Mouse (Mus musculus) heart, postnatal 0 days (tissue): ENCODE results near the gene Ewsr1. TPM values are rescaled to one million over a fixed set of nuclear protein-coding genes. Genes with fewer than 3 reads are reported as not detected.
A peak's percentile ranks its signal among the peaks of the same experiment; 100 is the strongest.

Experiments
- ATAC-seq: fragments of 200-750 bp; cut with Nextera tagmentation; 2 replicates; pipeline ENCODE4 v1.8.0; 2017; ENCODE audit warnings: low read depth, moderate number of reproducible peaks, moderate library complexity; ENCODE audit not compliant: insufficient read depth
- DNase-seq: peaks from one replicate; pipeline ENCODE4 v3.0.0-alpha.2; 2016; ENCODE audit warnings: low spot score
- H3K27ac ChIP-seq: fragments of 300-500 bp; sonication (generic); 2 replicates; pipeline ENCODE4 v1.5.1; 2014; ENCODE audit warnings: low read depth, mild to moderate bottlenecking
- H3K27me3 ChIP-seq: fragments of 300-500 bp; sonication (generic); 2 replicates; pipeline ENCODE4 v1.6.1; 2014; ENCODE audit warnings: low read length, mixed read lengths; ENCODE audit not compliant: control insufficient read depth, insufficient read depth
- H3K36me3 ChIP-seq: fragments of 300-500 bp; sonication (generic); replicated peaks from 2 replicates; pipeline ENCODE4 v1.6.1; 2014; ENCODE audit warnings: low read length, mixed read lengths; ENCODE audit not compliant: control insufficient read depth, insufficient read depth
- H3K4me1 ChIP-seq: fragments of 300-500 bp; sonication (generic); 2 replicates; pipeline ENCODE4 v1.6.1; 2014; ENCODE audit warnings: antibody characterized with exemption; ENCODE audit not compliant: control insufficient read depth, insufficient read depth
- H3K4me2 ChIP-seq: fragments of 300-500 bp; sonication (generic); 2 replicates; pipeline ENCODE4 v1.6.1; 2014; ENCODE audit warnings: low read depth, mild to moderate bottlenecking, low read length, moderate library complexity
- H3K4me3 ChIP-seq: fragments of 300-500 bp; sonication (generic); 2 replicates; pipeline ENCODE4 v1.5.1; 2014; ENCODE audit warnings: low read depth, low read length
- H3K9ac ChIP-seq: fragments of 300-500 bp; sonication (generic); replicated peaks from 2 replicates; pipeline ENCODE4 v1.6.1; 2014; ENCODE audit warnings: low read depth, low read length, mixed read lengths
- H3K9me3 ChIP-seq: fragments of 300-500 bp; sonication (generic); replicated peaks from 2 replicates; pipeline ENCODE4 v1.6.1; 2016; ENCODE audit warnings: low read length; ENCODE audit not compliant: control insufficient read depth
- CTCF ChIP-seq: IDR thresholded peaks from 2 replicates; pipeline ENCODE4 v1.5.1; 2016; ENCODE audit warnings: antibody characterized with exemption, control low read depth, low read depth
- EP300 ChIP-seq: IDR thresholded peaks from 2 replicates; pipeline ENCODE4 v1.6.1; 2016; ENCODE audit warnings: antibody characterized with exemption, low read depth
- WGBS: fragments of 180-500 bp; shearing (Covaris S2); extraction: QIAGEN DNeasy Blood & Tissue Kit; methylation state at CpG from one replicate; pipeline ENCODE4 v1.1.7; 2014; 5-methylcytosine and 5-hydroxymethylcytosine counted together
- polyA plus RNA-seq: library from polyadenylated mRNA; unstranded; fragments of >200 nt; fragmentation: Nextera tagmentation; extraction: Ambion mirVana; gene quantifications from 2 replicates; pipeline ENCODE4 v1.2.1, GENCODE M21; 2015
- total RNA-seq: library from RNA; depleted of rRNA; stranded (reverse); fragments of >200 nt; gene quantifications from 2 replicates; pipeline ENCODE4 v1.2.3, GENCODE M21; 2014; ENCODE audit warnings: low replicate concordance

The Ewsr1 gene
- total and polyA plus RNA-seq, 2 experiments from 2014 or later, result 213 to 238 TPM

- Histone ChIP-seq H3K9me3 (no peaks in the 10 kb centered on the region), H3K27me3 (0 out of 2 replicates have a peak, but pooled peaks cover 1% of the 10 kb centered on the region), H3K4me1 (no peaks in the 10 kb centered on the region), H3K9ac (no peak overlapping the region), H3K4me3 (no peak overlapping the region), H3K27ac (no peak overlapping the region), H3K36me3 (no peaks in the 10 kb centered on the region), H3K4me2 (no peak overlapping the region)
- WGBS, result 88% methylated on average over 10 of the region's 10 CpGs
- no peak for ATAC-seq
- no peak for DNase-seq
- no peak for TF ChIP-seq EP300
- no peak for TF ChIP-seq CTCF
These were observed 47.4 kb downstream of the Ewsr1 start for GRCm38 (mm10) chr11:5051629-5052028.

- ATAC-seq, result no peak
- H3K36me3 ChIP-seq, result 0 out of 2 replicates have a peak, but pooled peaks cover 15% of the 10 kb centered on the region
- no peak overlapping the region for H3K9ac ChIP-seq
- no peaks in the 10 kb centered on the region for H3K4me1 ChIP-seq
- no peak overlapping the region for H3K4me2 ChIP-seq
- DNase-seq, result no peak
- H3K4me3 ChIP-seq, result no peak overlapping the region
- no peaks in the 10 kb centered on the region for H3K27me3 ChIP-seq
- TF ChIP-seq CTCF (no peak), EP300 (no peak)
- H3K9me3 ChIP-seq, result no peaks in the 10 kb centered on the region
- 47% methylated on average over 12 of the region's 12 CpGs for WGBS
- H3K27ac ChIP-seq, result no peak overlapping the region
These were observed 52.6 kb downstream of the Ewsr1 start for GRCm38 (mm10) chr11:5046321-5046926.

GRCm38 (mm10) chr11:5042645-5043381 is 56.3 kb downstream of the Ewsr1 start:
- H3K36me3 ChIP-seq, result peaks cover 32% of the 10 kb centered on the region; the same call in 1 of the 2 replicates
- ATAC-seq (no peak), DNase-seq (no peak)
- no peak for TF ChIP-seq EP300
- no peak for TF ChIP-seq CTCF
- no peak overlapping the region for H3K9ac ChIP-seq
- no peak overlapping the region for H3K4me3 ChIP-seq
- H3K27ac ChIP-seq, result no peak overlapping the region
- no peaks in the 10 kb centered on the region for H3K4me1 ChIP-seq
- 87% methylated on average over 8 of the region's 8 CpGs for WGBS
- H3K4me2 ChIP-seq, result no peak overlapping the region
- no peaks in the 10 kb centered on the region for H3K9me3 ChIP-seq
- no peaks in the 10 kb centered on the region for H3K27me3 ChIP-seq

GRCm38 (mm10) chr11:5041144-5041780 is 57.8 kb downstream of the Ewsr1 start:
- H3K9ac ChIP-seq, result no peak overlapping the region
- peaks cover 43% of the 10 kb centered on the region for H3K36me3 ChIP-seq
- no peak for TF ChIP-seq CTCF
- TF ChIP-seq EP300, result no peak
- no peaks in the 10 kb centered on the region for H3K27me3 ChIP-seq
- no peaks in the 10 kb centered on the region for H3K9me3 ChIP-seq
- no peak for DNase-seq
- no peak overlapping the region for H3K4me3 ChIP-seq
- no peaks in the 10 kb centered on the region for H3K4me1 ChIP-seq
- WGBS, result 48% methylated on average over 18 of the region's 18 CpGs
- H3K4me2 ChIP-seq, result no peak overlapping the region
- no peak overlapping the region for H3K27ac ChIP-seq
- ATAC-seq, result peak; percentile 28; the same call in 1 of the 2 replicates

GRCm38 (mm10) chr11:5040585-5040984 is 58.5 kb downstream of the Ewsr1 start:
- Histone ChIP-seq H3K27me3 (no peaks in the 10 kb centered on the region), H3K9ac (no peak overlapping the region), H3K9me3 (no peaks in the 10 kb centered on the region), H3K36me3 (peaks cover 50% of the 10 kb centered on the region), H3K4me2 (no peak overlapping the region), H3K27ac (no peak overlapping the region), H3K4me1 (no peaks in the 10 kb centered on the region), H3K4me3 (no peak overlapping the region)
- DNase-seq, result no peak
- 90% methylated on average over 5 of the region's 5 CpGs for WGBS
- no peak for ATAC-seq
- TF ChIP-seq CTCF (no peak), EP300 (no peak)
